Mouse (Mus musculus) embryonic facial prominence, embryonic 11.5 days (tissue): ENCODE measurements around the gene Mypn. TPM values are rescaled to one million over a fixed set of nuclear protein-coding genes. Genes with fewer than 3 reads are reported as not detected.

Experiments used
- ATAC-seq: fragments of 200-750 bp; cut with Nextera tagmentation; replicated peaks from 2 replicates; pipeline ENCODE4 v1.8.0; 2017; ENCODE audit warnings: low read depth; ENCODE audit not compliant: insufficient number of reproducible peaks, low FRiP score, low TSS enrichment
- DNase-seq: peaks from one replicate; pipeline ENCODE4 v3.0.0-alpha.2; 2015; ENCODE audit warnings: low spot score
- H3K27ac ChIP-seq: fragments of 300-500 bp; sonication (generic); replicated peaks from 2 replicates; pipeline ENCODE4 v1.5.1; 2014; ENCODE audit warnings: mild to moderate bottlenecking, low read depth, low read length, control low read depth
- H3K27me3 ChIP-seq: fragments of 300-500 bp; sonication (generic); 2 replicates; pipeline ENCODE4 v1.6.1; 2014; ENCODE audit warnings: mild to moderate bottlenecking, low read length, moderate library complexity, mixed read lengths; ENCODE audit not compliant: control insufficient read depth, insufficient read depth
- H3K36me3 ChIP-seq: fragments of 300-500 bp; sonication (generic); replicated peaks from 2 replicates; pipeline ENCODE4 v1.6.1; 2014; ENCODE audit warnings: low read depth, mild to moderate bottlenecking, low read length, moderate library complexity, mixed read lengths; ENCODE audit not compliant: control insufficient read depth, insufficient read depth
- H3K4me1 ChIP-seq: fragments of 300-500 bp; sonication (generic); 2 replicates; pipeline ENCODE4 v1.6.1; 2014; ENCODE audit warnings: low read length, mixed read lengths; ENCODE audit not compliant: control insufficient read depth, insufficient read depth
- H3K4me2 ChIP-seq: fragments of 300-500 bp; sonication (generic); 2 replicates; pipeline ENCODE4 v1.6.1; 2014; ENCODE audit warnings: low read depth, mild to moderate bottlenecking, control low read depth, low read length, moderate library complexity
- H3K4me3 ChIP-seq: fragments of 300-500 bp; sonication (generic); 2 replicates; pipeline ENCODE4 v1.5.1; 2014; ENCODE audit warnings: low read depth, low read length, control low read depth
- H3K9ac ChIP-seq: fragments of 300-500 bp; sonication (generic); replicated peaks from 2 replicates; pipeline ENCODE4 v1.6.1; 2014; ENCODE audit warnings: mild to moderate bottlenecking, control low read depth, low read length
- H3K9me3 ChIP-seq: fragments of 300-500 bp; sonication (generic); replicated peaks from 2 replicates; pipeline ENCODE4 v1.6.1; 2016; ENCODE audit warnings: mild to moderate bottlenecking, low read length, inconsistent platforms, mixed read lengths; ENCODE audit not compliant: control insufficient read depth
- WGBS: fragments of 180-500 bp; shearing (Covaris S2); extraction: QIAGEN DNeasy Blood & Tissue Kit; methylation state at CpG from one replicate; pipeline ENCODE4 v1.1.7; 2014; 5-methylcytosine and 5-hydroxymethylcytosine counted together
- polyA plus RNA-seq: library from polyadenylated mRNA; unstranded; fragments of >200 nt; fragmentation: Nextera tagmentation; extraction: Ambion mirVana; gene quantifications from 2 replicates; pipeline ENCODE4 v1.2.1, GENCODE M21; 2014

The Mypn gene
- polyA plus RNA-seq, 1 experiment from 2014 or later: 0.45 TPM

- Histone ChIP-seq H3K9me3 (no peaks in the 10 kb centered on the region), H3K9ac (no peak overlapping the region), H3K27me3 (no peaks in the 10 kb centered on the region), H3K4me1 (no peaks in the 10 kb centered on the region), H3K27ac (no peak overlapping the region), H3K4me3 (no peak overlapping the region), H3K4me2 (no peak overlapping the region), H3K36me3 (no peaks in the 10 kb centered on the region)
- DNase-seq (no peak), ATAC-seq (no peak)
- 93% methylated on average over 6 of the region's 6 CpGs for WGBS
Measured at GRCm38 (mm10) chr10:63127156-63127555, 76.6 kb downstream of the Mypn start.

GRCm38 (mm10) chr10:63126116-63126515 is 77.6 kb downstream of the Mypn start:
- Histone ChIP-seq H3K9ac (no peak overlapping the region), H3K36me3 (no peaks in the 10 kb centered on the region), H3K4me2 (no peak overlapping the region), H3K4me1 (no peaks in the 10 kb centered on the region), H3K4me3 (no peak overlapping the region), H3K27ac (no peak overlapping the region), H3K9me3 (no peaks in the 10 kb centered on the region), H3K27me3 (no peaks in the 10 kb centered on the region)
- WGBS: 86% methylated on average over 4 of the region's 4 CpGs
- ATAC-seq: no peak
- DNase-seq: no peak

- H3K4me3 ChIP-seq: no peak overlapping the region
- H3K4me2 ChIP-seq: no peak overlapping the region
- no peaks in the 10 kb centered on the region for H3K36me3 ChIP-seq
- DNase-seq (peak; percentile 29), ATAC-seq (no peak)
- H3K27ac ChIP-seq: no peak overlapping the region
- no peaks in the 10 kb centered on the region for H3K27me3 ChIP-seq
- H3K9ac ChIP-seq: no peak overlapping the region
- no peaks in the 10 kb centered on the region for H3K4me1 ChIP-seq
- WGBS: 28% methylated on average over 11 of the region's 11 CpGs
- no peaks in the 10 kb centered on the region for H3K9me3 ChIP-seq
Measured at GRCm38 (mm10) chr10:63125343-63125742, 78.4 kb downstream of the Mypn start.

GRCm38 (mm10) chr10:63124016-63124415 is 79.7 kb downstream of the Mypn start:
- WGBS: 91% methylated on average over 10 of the region's 10 CpGs
- H3K9ac ChIP-seq: no peak overlapping the region
- ATAC-seq (no peak), DNase-seq (no peak)
- H3K36me3 ChIP-seq: no peaks in the 10 kb centered on the region
- H3K27ac ChIP-seq: no peak overlapping the region
- no peak overlapping the region for H3K4me3 ChIP-seq
- H3K27me3 ChIP-seq: no peaks in the 10 kb centered on the region
- H3K4me1 ChIP-seq: no peaks in the 10 kb centered on the region
- no peak overlapping the region for H3K4me2 ChIP-seq
- no peaks in the 10 kb centered on the region for H3K9me3 ChIP-seq

GRCm38 (mm10) chr10:63123141-63123540 is 80.6 kb downstream of the Mypn start:
- Histone ChIP-seq H3K4me2 (no peak overlapping the region), H3K9me3 (no peaks in the 10 kb centered on the region), H3K36me3 (no peaks in the 10 kb centered on the region), H3K27me3 (no peaks in the 10 kb centered on the region), H3K27ac (no peak overlapping the region), H3K4me3 (no peak overlapping the region), H3K4me1 (no peaks in the 10 kb centered on the region), H3K9ac (no peak overlapping the region)
- DNase-seq (no peak), ATAC-seq (no peak)
- WGBS: 88% methylated on average over 8 of the region's 8 CpGs

- H3K4me1 ChIP-seq: no peaks in the 10 kb centered on the region
- H3K9me3 ChIP-seq: no peaks in the 10 kb centered on the region
- no peak overlapping the region for H3K4me3 ChIP-seq
- no peak overlapping the region for H3K4me2 ChIP-seq
- no peak overlapping the region for H3K9ac ChIP-seq
- no peak overlapping the region for H3K27ac ChIP-seq
- ATAC-seq: no peak
- WGBS: 34% methylated on average over 8 of the region's 8 CpGs
- DNase-seq: peak; percentile 69
- no peaks in the 10 kb centered on the region for H3K36me3 ChIP-seq
- no peaks in the 10 kb centered on the region for H3K27me3 ChIP-seq
Measured at GRCm38 (mm10) chr10:63122516-63122915, 81.2 kb downstream of the Mypn start.

GRCm38 (mm10) chr10:63121961-63122360 is 81.8 kb downstream of the Mypn start:
- DNase-seq: no peak
- H3K9ac ChIP-seq: no peak overlapping the region
- no peak overlapping the region for H3K4me2 ChIP-seq
- H3K36me3 ChIP-seq: no peaks in the 10 kb centered on the region
- 86% methylated on average over 14 of the region's 14 CpGs for WGBS
- ATAC-seq: no peak
- H3K4me1 ChIP-seq: no peaks in the 10 kb centered on the region
- H3K27me3 ChIP-seq: no peaks in the 10 kb centered on the region
- no peak overlapping the region for H3K4me3 ChIP-seq
- H3K27ac ChIP-seq: no peak overlapping the region
- no peaks in the 10 kb centered on the region for H3K9me3 ChIP-seq

- H3K27ac ChIP-seq: no peak overlapping the region
- no peak overlapping the region for H3K9ac ChIP-seq
- H3K27me3 ChIP-seq: no peaks in the 10 kb centered on the region
- no peaks in the 10 kb centered on the region for H3K36me3 ChIP-seq
- DNase-seq (no peak), ATAC-seq (no peak)
- H3K4me2 ChIP-seq: no peak overlapping the region
- no peak overlapping the region for H3K4me3 ChIP-seq
- 75% methylated on average over 14 of the region's 14 CpGs for WGBS
- H3K9me3 ChIP-seq: no peaks in the 10 kb centered on the region
- no peaks in the 10 kb centered on the region for H3K4me1 ChIP-seq
Measured at GRCm38 (mm10) chr10:63119916-63120315, 83.8 kb downstream of the Mypn start.
